Mouse (Mus musculus) cortical plate, adult 2 months (tissue): ENCODE data around the gene Jazf1.

ENCODE experiments used
- CTCF ChIP-seq: fragments of 200-500 bp; IDR thresholded peaks from 2 replicates; pipeline ENCODE4 v1.5.1; 2011; ENCODE audit warnings: mild to moderate bottlenecking, control low read depth, low read length; ENCODE audit not compliant: insufficient read depth; ENCODE audit errors: extremely low read depth
- POLR2A ChIP-seq: fragments of 200-500 bp; IDR thresholded peaks from 2 replicates; pipeline ENCODE4 v1.6.1; 2011; ENCODE audit warnings: mild to moderate bottlenecking, low read length, control low read depth; ENCODE audit not compliant: insufficient read depth; ENCODE audit errors: extremely low read depth

GRCm38 (mm10) chr6:52987905-52988640, 80.4 kb downstream of the Jazf1 start:
- TF ChIP-seq POLR2A (no peak), CTCF (no peak)
